Mouse (Mus musculus): ENCODE measurements around the gene Olfr519. TPM values are rescaled to one million over a fixed set of nuclear protein-coding genes. Genes with fewer than 3 reads are reported as not detected.

Gene Olfr519
- polyA plus RNA-seq, 1 experiment from 2014 or later, result not detected

DNA sequence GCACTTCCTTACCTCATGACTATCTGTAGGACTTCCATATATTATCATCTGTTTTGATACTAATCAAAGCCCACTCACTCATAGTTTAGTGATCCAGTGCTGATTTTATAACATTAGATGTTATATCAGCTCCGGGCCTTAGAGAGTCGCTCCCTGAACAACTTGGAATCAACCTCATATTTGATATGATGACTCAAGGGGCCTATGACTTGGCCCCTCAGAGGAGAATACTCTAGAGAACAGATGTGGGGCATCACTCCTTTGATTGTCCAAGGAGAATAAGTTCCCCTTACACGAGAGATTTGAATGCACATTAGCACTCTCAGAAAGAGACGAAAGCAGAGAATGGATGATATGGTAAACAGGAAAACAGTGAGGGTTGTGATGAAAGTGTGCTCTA lies 9.3 kb downstream of the Olfr519 start, which contains the start of gene Olfr518:
Olfr518 (minus strand) TSS at position 101 of the 400 bp plus-strand sequence.
- Histone ChIP-seq H3K27ac (no peak within 1 kb of the TSS), H3K4me3 (replicated peaks) (no peak within 1 kb of the TSS), H3K27me3 (replicated peaks) (no peaks in the 10 kb centered on the region), H3K4me2 (no peak within 1 kb of the TSS), H3K36me3 (no peaks in the 10 kb centered on the region), H3K9ac (no peak within 1 kb of the TSS), H3K9me3 (no peaks in the 10 kb centered on the region), H3K4me1 (no peaks in the 10 kb centered on the region)
- 73% methylated on average over 4 of the region's 4 CpGs for WGBS
- no peak for ATAC-seq (ENCODE audit: insufficient read depth, low FRiP score, low read depth)

DNA sequence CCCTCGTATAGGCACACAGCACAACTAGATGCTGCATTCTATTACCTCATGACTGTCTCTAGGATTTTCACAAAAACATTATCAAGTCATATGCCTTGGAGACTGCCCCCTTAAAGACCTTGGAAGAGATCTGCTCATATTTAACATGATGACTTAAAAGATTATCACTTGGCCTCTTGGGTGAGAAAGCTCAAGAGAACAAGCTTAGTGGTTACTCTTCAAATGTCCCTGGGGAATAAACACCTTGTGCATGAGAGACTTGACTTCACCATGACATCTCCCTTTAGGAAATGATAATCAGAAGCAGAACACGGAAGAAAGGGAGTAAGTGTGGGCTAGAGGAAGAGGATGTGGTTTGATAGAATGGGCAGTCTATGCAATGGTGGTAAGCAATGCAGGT lies 21.9 kb downstream of the Olfr519 start, which contains the start of gene Olfr517:
Olfr517 (minus strand) TSS at position 101 of the 400 bp plus-strand sequence.
- no peak within 1 kb of the TSS for H3K4me3 ChIP-seq (replicated peaks)
- H3K9ac ChIP-seq, result no peak within 1 kb of the TSS
- no peak within 1 kb of the TSS for H3K4me2 ChIP-seq
- no peak for ATAC-seq (ENCODE audit: insufficient read depth, low FRiP score, low read depth)
- no peaks in the 10 kb centered on the region for H3K36me3 ChIP-seq
- WGBS, result 64% methylated on average over 2 of the region's 2 CpGs
- no peaks in the 10 kb centered on the region for H3K4me1 ChIP-seq
- no peak within 1 kb of the TSS for H3K27ac ChIP-seq
- no peaks in the 10 kb centered on the region for H3K9me3 ChIP-seq
- no peaks in the 10 kb centered on the region for H3K27me3 ChIP-seq (replicated peaks)

DNA sequence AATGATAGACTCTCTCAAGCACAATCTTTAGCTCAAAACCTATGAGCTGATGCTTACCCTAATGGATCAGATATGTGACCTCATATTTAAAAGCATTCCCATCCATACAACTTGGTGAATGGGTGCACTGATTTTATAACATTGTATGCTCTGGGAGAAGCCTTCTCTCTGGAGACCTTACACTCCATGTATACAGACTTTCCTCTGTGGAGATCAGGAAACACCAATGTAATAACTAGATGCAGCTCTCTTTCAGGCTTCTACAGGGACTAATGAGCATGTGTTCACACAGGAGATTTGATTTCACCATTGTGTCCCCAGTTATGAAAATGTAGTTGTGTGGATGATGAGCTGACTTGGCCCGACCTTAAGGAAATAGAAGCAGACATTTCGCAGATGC lies 43.8 kb downstream of the Olfr519 start, which contains the start of gene Olfr516:
Olfr516 (minus strand) TSS at position 101 of the 400 bp plus-strand sequence.
- Histone ChIP-seq H3K36me3 (no peaks in the 10 kb centered on the region), H3K4me1 (no peaks in the 10 kb centered on the region), H3K4me3 (replicated peaks) (no peak within 1 kb of the TSS), H3K4me2 (no peak within 1 kb of the TSS), H3K9ac (no peak within 1 kb of the TSS), H3K9me3 (no peaks in the 10 kb centered on the region), H3K27ac (no peak within 1 kb of the TSS), H3K27me3 (replicated peaks) (no peaks in the 10 kb centered on the region)
- 77% methylated on average over 2 of the region's 2 CpGs for WGBS
- ATAC-seq (ENCODE audit: insufficient read depth, low FRiP score, low read depth), result no peak

Other genes starting within 250 kb of the Olfr519 start
- not detected in 2 replicates for gene Olfr509, start 242.5 kb downstream of the Olfr519 start, polyA plus RNA-seq (2015; fragmentation: Nextera tagmentation; extraction: Ambion mirVana)
- gene Olfr510, start 228.0 kb downstream of the Olfr519 start, polyA plus RNA-seq (2015; fragmentation: Nextera tagmentation; extraction: Ambion mirVana), result not detected in 2 replicates
- gene Olfr512, start 181.1 kb downstream of the Olfr519 start, polyA plus RNA-seq (2015; fragmentation: Nextera tagmentation; extraction: Ambion mirVana), result not detected in 2 replicates
- gene Olfr513, start 143.4 kb downstream of the Olfr519 start, polyA plus RNA-seq (2015; fragmentation: Nextera tagmentation; extraction: Ambion mirVana), result not detected in 2 replicates
- not detected in 2 replicates for gene Olfr514, start 68.4 kb downstream of the Olfr519 start, polyA plus RNA-seq (2015; fragmentation: Nextera tagmentation; extraction: Ambion mirVana)
- not detected in 2 replicates for gene Olfr516, start 43.9 kb downstream of the Olfr519 start, polyA plus RNA-seq (2015; fragmentation: Nextera tagmentation; extraction: Ambion mirVana)
- not detected in 2 replicates for gene Olfr517, start 22.0 kb downstream of the Olfr519 start, polyA plus RNA-seq (2015; fragmentation: Nextera tagmentation; extraction: Ambion mirVana)
- gene Olfr518, start 9.4 kb downstream of the Olfr519 start, polyA plus RNA-seq (2015; fragmentation: Nextera tagmentation; extraction: Ambion mirVana), result not detected in 2 replicates
- 0.12 and 0.23 TPM in 2 replicates for gene Nlrp10, start 35.8 kb upstream of the Olfr519 start, polyA plus RNA-seq (2015; fragmentation: Nextera tagmentation; extraction: Ambion mirVana)
- gene Eif3f, start 40.0 kb upstream of the Olfr519 start, polyA plus RNA-seq (2015; fragmentation: Nextera tagmentation; extraction: Ambion mirVana), result 78.4 and 83.4 TPM in 2 replicates
- 2.5 TPM in 2 replicates for gene Tub, start 55.9 kb upstream of the Olfr519 start, polyA plus RNA-seq (2015; fragmentation: Nextera tagmentation; extraction: Ambion mirVana)
- gene Ric3, start 188.9 kb upstream of the Olfr519 start, polyA plus RNA-seq (2015; fragmentation: Nextera tagmentation; extraction: Ambion mirVana), result 2.2 and 3.3 TPM in 2 replicates